In genomic region chr16:11636902-11637301, GRCm38 (mm10) we compare ENCODE assay signal across 10 mouse cellular contexts.
A peak's percentile ranks its signal among the peaks of the same experiment; 100 is the strongest.
DNase-seq lines count a peak whose midpoint lies in the region; ATAC-seq and TF ChIP-seq lines count a peak whose summit lies in the region.
"Had no signal": no experiment of that assay in that cellular context is flagged by ENCODE, and none has a peak within 500 bp of the region (broad histone marks: within the 10 kb centered on the region; RNA-seq: fewer than 3 reads in every experiment).

No protein-coding gene starts in this region.

- H3K4me2 ChIP-seq in heart, embryonic 13.5 days, result no peak overlapping the region
- H3K4me2 ChIP-seq in hindbrain, embryonic 14.5 days (replicated peaks), result no peak overlapping the region
- H3K4me2 ChIP-seq in midbrain, embryonic 15.5 days, result no peak overlapping the region
- H3K4me2 ChIP-seq: limb, embryonic 15.5 days had no signal

- intact Hi-C loops in heart, adult 2 months (cut with DNase I), result no loop called here

- TF ChIP-seq CTCF in heart, adult 2 months (IDR thresholded peaks at IDR 0.05), result no peak

- WGBS in heart, embryonic 13.5 days, result 10% methylated on average over 3 of the region's 3 CpGs
- 21% methylated on average over 3 of the region's 3 CpGs for WGBS in heart, adult 2 months
- WGBS in embryonic facial prominence, embryonic 10.5 days, result 3% methylated on average over 3 of the region's 3 CpGs
- 0% methylated on average over 3 of the region's 3 CpGs for WGBS in hindbrain, embryonic 14.5 days
- 0% methylated on average over 3 of the region's 3 CpGs for WGBS in midbrain, embryonic 15.5 days

- no peak overlapping the region for H3K4me3 ChIP-seq in heart, embryonic 13.5 days
- no peak overlapping the region for H3K4me3 ChIP-seq in heart, adult 2 months
- no peak overlapping the region for H3K4me3 ChIP-seq in embryonic facial prominence, embryonic 10.5 days
- no peak overlapping the region for H3K4me3 ChIP-seq in hindbrain, embryonic 14.5 days (replicated peaks; ENCODE audit: low read length)
- H3K4me3 ChIP-seq in midbrain, embryonic 15.5 days, result no peak overlapping the region
- H3K4me3 ChIP-seq: limb, embryonic 15.5 days had no signal

- H3K9ac ChIP-seq in heart, embryonic 13.5 days, result peak overlapping the region; percentile 42; the same call in 1 of the 2 replicates
- H3K9ac ChIP-seq in heart, adult 2 months (ENCODE audit: low read depth, low read length), result no peak overlapping the region
- no peak overlapping the region for H3K9ac ChIP-seq in hindbrain, embryonic 14.5 days
- no peak overlapping the region for H3K9ac ChIP-seq in midbrain, embryonic 15.5 days
- H3K9ac ChIP-seq: limb, embryonic 15.5 days had no signal

- peaks cover 12% of the 10 kb centered on the region for H3K4me1 ChIP-seq in heart, embryonic 13.5 days
- peaks cover 3% of the 10 kb centered on the region; the same call in 1 of the 2 replicates for H3K4me1 ChIP-seq in heart, adult 2 months (ENCODE audit: control insufficient read depth, insufficient read depth, low read length)
- H3K4me1 ChIP-seq in embryonic facial prominence, embryonic 10.5 days, result peaks cover 15% of the 10 kb centered on the region
- peaks cover 12% of the 10 kb centered on the region; the same call in 1 of the 2 replicates for H3K4me1 ChIP-seq in hindbrain, embryonic 14.5 days (replicated peaks; ENCODE audit: control insufficient read depth, insufficient read depth, low read length)
- peaks cover 14% of the 10 kb centered on the region for H3K4me1 ChIP-seq in midbrain, embryonic 15.5 days

- ATAC-seq in heart, embryonic 13.5 days (ENCODE audit: extremely low read depth, insufficient number of reproducible peaks, low FRiP score, low TSS enrichment), result no peak
- peak; percentile 64; the same call in 1 of the 2 replicates for ATAC-seq in hindbrain, embryonic 14.5 days (ENCODE audit: low FRiP score)
- ATAC-seq in midbrain, embryonic 15.5 days (replicated peaks), result peak; percentile 42; the same call in 1 of the 2 replicates
- no peak for ATAC-seq in erythroblast, adult 5-6 weeks (replicated peaks; ENCODE audit: low FRiP score, poor library complexity, severe bottlenecking)

- no peak for TF ChIP-seq EP300 in heart, adult 2 months (IDR thresholded peaks at IDR 0.05; ENCODE audit: insufficient read depth, low read depth, low read length)

- H3K36me3 ChIP-seq in heart, embryonic 13.5 days, result no peaks in the 10 kb centered on the region
- no peaks in the 10 kb centered on the region for H3K36me3 ChIP-seq in heart, adult 2 months (ENCODE audit: control insufficient read depth, insufficient read depth, low read length)
- H3K36me3 ChIP-seq in embryonic facial prominence, embryonic 10.5 days (replicated peaks), result no peaks in the 10 kb centered on the region
- H3K36me3 ChIP-seq in hindbrain, embryonic 14.5 days (replicated peaks; ENCODE audit: control insufficient read depth, insufficient read depth), result no peaks in the 10 kb centered on the region
- H3K36me3 ChIP-seq in midbrain, embryonic 15.5 days (replicated peaks), result no peaks in the 10 kb centered on the region
- H3K36me3 ChIP-seq: limb, embryonic 15.5 days had no signal

- no peaks in the 10 kb centered on the region for H3K9me3 ChIP-seq in heart, embryonic 13.5 days
- no peaks in the 10 kb centered on the region for H3K9me3 ChIP-seq in embryonic facial prominence, embryonic 10.5 days
- H3K9me3 ChIP-seq in hindbrain, embryonic 14.5 days (ENCODE audit: control insufficient read depth, low read length), result no peaks in the 10 kb centered on the region
- H3K9me3 ChIP-seq in midbrain, embryonic 15.5 days, result no peaks in the 10 kb centered on the region
- H3K9me3 ChIP-seq: limb, embryonic 15.5 days had no signal

- H3K27ac ChIP-seq in heart, embryonic 13.5 days (replicated peaks), result no peak overlapping the region
- no peak overlapping the region for H3K27ac ChIP-seq in heart, adult 2 months
- peak overlapping the region; percentile 52 for H3K27ac ChIP-seq in embryonic facial prominence, embryonic 10.5 days (replicated peaks)
- H3K27ac ChIP-seq in hindbrain, embryonic 14.5 days, result peak overlapping the region; percentile 23; the same call in 1 of the 2 replicates
- peak overlapping the region; percentile 45; the same call in 1 of the 2 replicates for H3K27ac ChIP-seq in midbrain, embryonic 15.5 days
- H3K27ac ChIP-seq: limb, embryonic 15.5 days had no signal

- no peaks in the 10 kb centered on the region for H3K27me3 ChIP-seq in heart, embryonic 13.5 days (replicated peaks)
- H3K27me3 ChIP-seq in heart, adult 2 months (ENCODE audit: control insufficient read depth, insufficient read depth, low read length), result no peaks in the 10 kb centered on the region
- H3K27me3 ChIP-seq in embryonic facial prominence, embryonic 10.5 days (replicated peaks; ENCODE audit: low read depth, poor library complexity, severe bottlenecking), result no peaks in the 10 kb centered on the region
- H3K27me3 ChIP-seq in hindbrain, embryonic 14.5 days (ENCODE audit: control insufficient read depth, insufficient read depth, low read length), result no peaks in the 10 kb centered on the region
- no peaks in the 10 kb centered on the region for H3K27me3 ChIP-seq in midbrain, embryonic 15.5 days (replicated peaks)
- H3K27me3 ChIP-seq: limb, embryonic 15.5 days had no signal

- no peaks in the 10 kb centered on the region for H3K79me2 ChIP-seq in heart, adult 2 months (replicated peaks; ENCODE audit: control insufficient read depth, insufficient read depth, low read length)

- no peak for TF ChIP-seq POLR2A in heart, adult 2 months (IDR thresholded peaks at IDR 0.05; ENCODE audit: insufficient read depth, low read depth, low read length)

- DNase-seq in heart, adult 2 months, result no peak
- no peak for DNase-seq in embryonic facial prominence, embryonic 10.5 days (ENCODE audit: low spot score)
- no peak for DNase-seq in hindbrain, embryonic 14.5 days (ENCODE audit: low spot score)
- no peak for DNase-seq in adrenal gland, postnatal 10 days
- no peak for DNase-seq in spleen, postnatal 36 days (ENCODE audit: low spot score in 2 of 2)
- DNase-seq: right cerebral cortex, postnatal 14 days had no signal

Comparison
In these comparisons a context has a peak if more than half of its experiments do, and no peak if none do; other contexts are left out.
1. ATAC-seq: peak in hindbrain, embryonic 14.5 days (single experiment) and midbrain, embryonic 15.5 days (single experiment); none in heart, embryonic 13.5 days (single experiment) and erythroblast, adult 5-6 weeks (single experiment).
2. H3K27ac ChIP-seq: peak in embryonic facial prominence, embryonic 10.5 days (single experiment), hindbrain, embryonic 14.5 days (single experiment) and midbrain, embryonic 15.5 days (single experiment); none in heart, embryonic 13.5 days (single experiment) and heart, adult 2 months (single experiment).